Mouse (Mus musculus) liver, postnatal 0 days (tissue): ENCODE data around the gene Nanog. TPM values are rescaled to one million over a fixed set of nuclear protein-coding genes. Genes with fewer than 3 reads are reported as not detected.
A peak's percentile ranks its signal among the peaks of the same experiment; 100 is the strongest.
"Not testable (repeated sequence)": the region's sequence is repeated elsewhere in the genome, so short reads cannot be mapped to it uniquely, and the experiment has no call there.

Experiments
- ATAC-seq: fragments of 200-750 bp; cut with Nextera tagmentation; 2 replicates; pipeline ENCODE4 v1.8.0; 2017; ENCODE audit warnings: mild to moderate bottlenecking, moderate library complexity
- DNase-seq: peaks from one replicate; pipeline ENCODE4 v3.0.0-alpha.2; 2016
- H3K27ac ChIP-seq: fragments of 300-500 bp; sonication (generic); 2 replicates; pipeline ENCODE4 v1.5.1; 2014; ENCODE audit warnings: antibody characterized with exemption, moderate library complexity, mild to moderate bottlenecking, low read depth
- H3K27me3 ChIP-seq: fragments of 300-500 bp; sonication (generic); 2 replicates; pipeline ENCODE4 v1.6.1; 2014; ENCODE audit warnings: low read length, control low read depth, mixed read lengths; ENCODE audit not compliant: insufficient read depth
- H3K36me3 ChIP-seq: fragments of 300-500 bp; sonication (generic); replicated peaks from 2 replicates; pipeline ENCODE4 v1.6.1; 2014; ENCODE audit warnings: mild to moderate bottlenecking, control low read depth, low read length, moderate library complexity, mixed read lengths; ENCODE audit not compliant: insufficient read depth
- H3K4me1 ChIP-seq: fragments of 300-500 bp; sonication (generic); 2 replicates; pipeline ENCODE4 v1.6.1; 2014; ENCODE audit warnings: antibody characterized with exemption, mild to moderate bottlenecking, control low read depth; ENCODE audit not compliant: insufficient read depth
- H3K4me2 ChIP-seq: fragments of 300-500 bp; sonication (generic); 2 replicates; pipeline ENCODE4 v1.6.1; 2014; ENCODE audit warnings: low read depth, mild to moderate bottlenecking, low read length, moderate library complexity, mixed read lengths
- H3K4me3 ChIP-seq: fragments of 300-500 bp; sonication (generic); 2 replicates; pipeline ENCODE4 v1.5.1; 2014; ENCODE audit warnings: low read depth, low read length
- H3K9ac ChIP-seq: fragments of 300-500 bp; sonication (generic); replicated peaks from 2 replicates; pipeline ENCODE4 v1.6.1; 2014; ENCODE audit warnings: mild to moderate bottlenecking, moderate library complexity
- H3K9me3 ChIP-seq: fragments of 300-500 bp; sonication (generic); 2 replicates; pipeline ENCODE4 v1.6.1; 2016; ENCODE audit warnings: mild to moderate bottlenecking, control low read depth, low read length, mixed read lengths
- CTCF ChIP-seq: sonication (generic); IDR thresholded peaks from 2 replicates; pipeline ENCODE4 v1.5.1; 2016; ENCODE audit warnings: antibody characterized with exemption, low read depth
- EP300 ChIP-seq: IDR thresholded peaks from 2 replicates; pipeline ENCODE4 v1.6.1; 2016; ENCODE audit warnings: antibody characterized with exemption, low read depth, mild to moderate bottlenecking
- WGBS: fragments of 180-500 bp; shearing (Covaris S2); extraction: QIAGEN DNeasy Blood & Tissue Kit; methylation state at CpG from one replicate; pipeline ENCODE4 v1.1.7; 2014; ENCODE audit not compliant: insufficient replicate concordance; 5-methylcytosine and 5-hydroxymethylcytosine counted together
- polyA plus RNA-seq: library from polyadenylated mRNA; unstranded; fragments of >200 nt; fragmentation: Nextera tagmentation; extraction: Ambion mirVana; gene quantifications from 2 replicates; pipeline ENCODE4 v1.2.1, GENCODE M21; 2015

Nanog gene
- polyA plus RNA-seq, 1 experiment from 2014 or later, result not detected

DNA sequence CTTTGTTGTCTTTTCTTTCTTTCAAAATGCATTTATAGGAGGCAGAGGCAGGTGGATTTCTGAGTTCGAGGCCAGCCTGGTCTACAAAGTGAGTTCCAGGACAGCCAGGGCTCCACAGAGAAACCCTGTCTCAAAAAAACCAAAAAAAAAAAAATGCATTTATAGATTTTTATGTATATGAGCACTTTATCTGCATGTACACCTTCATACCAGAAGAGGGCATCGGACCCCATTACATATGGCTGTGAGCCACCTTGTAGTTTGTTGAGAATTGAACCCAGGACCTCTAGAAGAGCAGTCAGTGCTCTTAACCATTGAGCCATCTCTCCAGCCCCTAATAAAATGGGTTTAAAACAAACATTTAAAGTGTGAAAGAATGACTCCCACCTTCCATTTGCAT is 7.7 kb upstream of the Nanog start:
- H3K9me3 ChIP-seq, H3K27me3 ChIP-seq, H3K9ac ChIP-seq, H3K36me3 ChIP-seq, H3K4me2 ChIP-seq, H3K4me1 ChIP-seq, H3K27ac ChIP-seq, ATAC-seq, DNase-seq, H3K4me3 ChIP-seq: not testable (repeated sequence)
- 58% methylated on average over 2 of the region's 2 CpGs for WGBS
- TF ChIP-seq CTCF, result peak; percentile 15; the same call in 1 of the 2 replicates

DNA sequence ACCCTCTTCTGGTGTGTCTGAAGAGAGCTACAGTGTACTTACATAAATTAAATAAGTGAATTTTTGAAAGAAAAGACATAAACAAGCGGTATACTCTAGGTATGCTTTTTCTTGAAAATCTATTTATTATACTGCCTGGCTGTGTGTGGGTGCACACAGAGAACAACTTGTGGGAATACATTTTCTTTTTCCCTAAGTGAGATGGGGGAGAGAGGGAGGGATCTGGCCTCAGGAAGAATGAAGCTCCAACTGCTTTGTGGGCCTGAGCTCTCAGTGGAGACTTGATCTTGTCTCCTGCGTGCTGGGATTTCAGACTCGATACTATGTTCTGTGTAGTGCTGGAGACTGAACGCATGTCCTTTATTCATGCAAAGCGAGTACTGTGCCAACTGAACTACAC is 5.5 kb upstream of the Nanog start:
- no peak for TF ChIP-seq CTCF
- no peak for TF ChIP-seq EP300
- ATAC-seq, result no peak
- no peak for DNase-seq
- WGBS, result 84% methylated on average over 5 of the region's 5 CpGs
- H3K9me3 ChIP-seq, result no peaks in the 10 kb centered on the region
- H3K4me1 ChIP-seq, result no peaks in the 10 kb centered on the region
- H3K36me3 ChIP-seq, result no peaks in the 10 kb centered on the region
- H3K27ac ChIP-seq, result no peak overlapping the region
- H3K27me3 ChIP-seq, result no peaks in the 10 kb centered on the region
- no peak overlapping the region for H3K4me2 ChIP-seq
- H3K9ac ChIP-seq, result no peak overlapping the region
- H3K4me3 ChIP-seq, result no peak overlapping the region

DNA sequence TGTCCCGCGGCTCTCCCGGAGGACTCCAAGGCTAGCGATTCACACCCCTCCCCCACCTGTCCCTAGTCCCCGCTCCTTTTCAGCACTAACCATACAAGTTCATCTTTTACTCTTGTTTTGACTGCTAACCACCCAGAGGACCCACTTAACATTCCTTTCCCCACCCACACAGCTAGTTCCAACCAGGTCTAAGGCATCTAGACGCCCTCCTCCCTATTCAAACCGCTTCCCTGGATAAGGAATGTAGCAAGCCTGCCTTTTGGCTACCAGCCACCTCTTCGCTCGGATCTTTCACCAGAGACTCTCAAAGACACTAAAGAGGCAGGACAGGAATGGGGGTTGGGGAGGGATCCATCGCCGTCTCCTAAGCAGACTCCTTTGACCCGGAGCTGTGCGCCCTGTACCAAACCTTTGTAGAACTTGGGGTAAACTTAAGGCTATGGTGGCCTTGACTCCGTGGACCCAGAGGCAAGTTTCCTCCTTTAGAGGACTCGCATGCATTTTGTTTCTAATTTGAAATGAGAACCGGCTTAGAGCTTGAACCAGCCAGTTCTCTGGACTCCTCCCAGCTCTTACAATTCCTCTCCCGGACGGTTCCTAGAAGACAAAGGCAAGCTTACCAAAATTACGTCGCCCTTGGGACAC is 4.7 kb upstream of the Nanog start:
- H3K27ac ChIP-seq, result no peak overlapping the region
- H3K9me3 ChIP-seq, result no peaks in the 10 kb centered on the region
- H3K4me3 ChIP-seq, result no peak overlapping the region
- 19% methylated on average over 20 of the region's 20 CpGs for WGBS
- DNase-seq, result peak; percentile 16
- peak overlapping the region; percentile 38; the same call in 1 of the 2 replicates for H3K4me2 ChIP-seq
- H3K27me3 ChIP-seq, result no peaks in the 10 kb centered on the region
- TF ChIP-seq CTCF, result no peak
- no peak for TF ChIP-seq EP300
- no peak overlapping the region for H3K9ac ChIP-seq
- no peaks in the 10 kb centered on the region for H3K4me1 ChIP-seq
- no peak for ATAC-seq
- H3K36me3 ChIP-seq, result no peaks in the 10 kb centered on the region

DNA sequence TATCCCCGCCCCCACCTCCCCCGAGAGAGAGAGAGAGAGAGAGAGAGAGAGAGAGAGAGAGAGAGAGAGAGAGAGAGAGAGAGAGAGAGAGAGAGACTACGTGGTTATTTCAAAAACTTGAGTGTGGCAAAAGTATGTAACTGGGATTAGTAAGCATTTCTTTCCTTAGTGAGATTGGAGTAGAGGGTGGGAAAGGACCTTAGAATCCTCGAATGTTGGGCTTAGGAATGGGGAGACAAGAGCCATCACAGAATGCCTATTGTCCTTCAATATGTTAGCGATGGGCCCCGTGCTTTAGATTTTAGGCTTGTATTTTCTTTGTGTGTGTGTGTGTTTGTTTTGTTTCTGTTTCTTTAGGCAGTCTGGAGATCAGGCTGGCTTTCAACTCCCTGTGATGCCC is 4.0 kb upstream of the Nanog start:
- Histone ChIP-seq H3K4me1 (no peaks in the 10 kb centered on the region), H3K4me2 (no peak overlapping the region), H3K36me3 (no peaks in the 10 kb centered on the region), H3K27ac (no peak overlapping the region), H3K9ac (no peak overlapping the region), H3K9me3 (no peaks in the 10 kb centered on the region), H3K27me3 (no peaks in the 10 kb centered on the region), H3K4me3 (no peak overlapping the region)
- ATAC-seq (no peak), DNase-seq (no peak)
- 36% methylated on average over 6 of the region's 6 CpGs for WGBS
- TF ChIP-seq CTCF (no peak), EP300 (no peak)

DNA sequence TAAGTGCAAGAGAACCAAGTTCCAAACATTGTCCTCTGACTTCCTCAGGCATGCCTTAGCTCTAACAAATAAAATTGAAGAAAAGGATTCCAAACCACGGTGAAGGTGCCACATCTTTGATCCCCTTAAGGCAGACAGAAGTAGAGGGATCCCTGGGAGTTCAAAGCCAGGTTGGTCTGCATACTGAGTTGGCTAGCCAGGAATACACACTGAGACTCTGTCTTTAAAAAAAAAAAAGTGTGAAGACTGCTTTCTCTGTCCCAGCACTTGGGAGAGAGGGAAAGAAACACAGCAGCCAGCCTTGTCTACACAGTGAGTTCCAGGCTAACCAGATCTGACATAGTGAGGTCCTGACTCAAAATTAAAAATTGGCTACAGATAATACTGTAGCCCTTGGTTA is 3.6 kb upstream of the Nanog start:
- TF ChIP-seq CTCF (no peak), EP300 (no peak)
- Histone ChIP-seq H3K9ac (no peak overlapping the region), H3K4me3 (no peak overlapping the region), H3K4me2 (no peak overlapping the region), H3K27me3 (no peaks in the 10 kb centered on the region), H3K9me3 (no peaks in the 10 kb centered on the region), H3K4me1 (no peaks in the 10 kb centered on the region), H3K27ac (no peak overlapping the region), H3K36me3 (no peaks in the 10 kb centered on the region)
- DNase-seq (no peak), ATAC-seq (no peak)
- WGBS, result 27% methylated on average over 1 of the region's 1 CpGs

DNA sequence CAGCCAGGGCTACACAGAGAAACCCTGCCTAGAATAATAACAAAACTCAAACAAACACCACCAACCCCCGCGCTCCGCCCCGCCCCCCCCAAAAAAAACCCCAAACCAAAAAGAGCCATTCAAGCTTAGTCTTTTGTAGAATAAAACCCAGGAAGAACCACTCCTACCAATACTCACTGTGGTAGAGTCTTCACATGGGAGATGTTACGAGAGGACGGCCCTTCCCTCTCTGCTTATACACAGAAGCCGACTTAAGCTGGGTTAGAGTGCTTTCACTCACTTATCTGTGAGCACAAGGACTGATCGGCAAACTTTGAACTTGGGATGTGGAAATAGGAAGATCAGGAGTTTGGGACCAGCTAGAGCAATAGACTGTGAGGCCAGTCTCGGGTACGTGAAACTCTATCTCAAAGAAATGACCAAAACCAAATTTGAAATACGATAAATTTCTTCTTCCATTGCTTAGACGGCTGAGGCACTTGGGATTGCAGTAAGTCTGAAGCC is 900 bp upstream of the Nanog start:
- no peak overlapping the region for H3K9ac ChIP-seq
- no peak for TF ChIP-seq EP300
- TF ChIP-seq CTCF, result no peak
- ATAC-seq (no peak), DNase-seq (no peak)
- no peak overlapping the region for H3K4me3 ChIP-seq
- no peaks in the 10 kb centered on the region for H3K4me1 ChIP-seq
- no peak overlapping the region for H3K4me2 ChIP-seq
- WGBS, result 69% methylated on average over 12 of the region's 12 CpGs
- no peaks in the 10 kb centered on the region for H3K9me3 ChIP-seq
- H3K27me3 ChIP-seq, result no peaks in the 10 kb centered on the region
- no peak overlapping the region for H3K27ac ChIP-seq
- no peaks in the 10 kb centered on the region for H3K36me3 ChIP-seq

DNA sequence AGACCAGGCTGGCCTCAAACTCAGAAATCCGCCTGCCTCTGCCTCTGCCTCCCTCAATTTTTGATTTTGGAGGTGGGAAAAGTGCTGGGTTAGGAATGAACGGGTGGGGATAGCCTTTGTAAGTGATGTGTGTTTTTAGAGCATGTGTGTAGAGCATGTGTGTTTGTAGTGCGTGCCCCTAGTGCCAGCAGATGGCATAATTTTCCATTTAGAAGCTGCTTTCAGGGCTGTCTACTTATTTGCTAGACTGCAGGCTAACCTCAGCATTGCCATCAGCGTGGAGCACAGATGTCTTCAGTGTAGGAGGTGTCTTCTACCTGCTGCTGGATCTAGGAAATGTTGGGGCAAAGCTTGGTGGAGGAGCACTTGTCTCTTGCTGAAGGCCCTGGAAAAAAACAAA is 1.5 kb downstream of the Nanog start:
- ATAC-seq (no peak), DNase-seq (no peak)
- no peak overlapping the region for H3K27ac ChIP-seq
- H3K9ac ChIP-seq, result no peak overlapping the region
- no peaks in the 10 kb centered on the region for H3K36me3 ChIP-seq
- TF ChIP-seq EP300 (no peak), CTCF (peak; percentile 14; the same call in 1 of the 2 replicates)
- no peak overlapping the region for H3K4me2 ChIP-seq
- no peaks in the 10 kb centered on the region for H3K4me1 ChIP-seq
- H3K9me3 ChIP-seq, result no peaks in the 10 kb centered on the region
- no peak overlapping the region for H3K4me3 ChIP-seq
- 49% methylated on average over 4 of the region's 4 CpGs for WGBS
- no peaks in the 10 kb centered on the region for H3K27me3 ChIP-seq
